Mouse (Mus musculus): ENCODE results near the gene Emx2. TPM values are rescaled to one million over a fixed set of nuclear protein-coding genes. Genes with fewer than 3 reads are reported as not detected.

The Emx2 gene
- 2.8 and 4.8 TPM in 2 replicates for polyA plus RNA-seq (2016; fragmentation: Nextera tagmentation; extraction: Ambion mirVana)

DNA sequence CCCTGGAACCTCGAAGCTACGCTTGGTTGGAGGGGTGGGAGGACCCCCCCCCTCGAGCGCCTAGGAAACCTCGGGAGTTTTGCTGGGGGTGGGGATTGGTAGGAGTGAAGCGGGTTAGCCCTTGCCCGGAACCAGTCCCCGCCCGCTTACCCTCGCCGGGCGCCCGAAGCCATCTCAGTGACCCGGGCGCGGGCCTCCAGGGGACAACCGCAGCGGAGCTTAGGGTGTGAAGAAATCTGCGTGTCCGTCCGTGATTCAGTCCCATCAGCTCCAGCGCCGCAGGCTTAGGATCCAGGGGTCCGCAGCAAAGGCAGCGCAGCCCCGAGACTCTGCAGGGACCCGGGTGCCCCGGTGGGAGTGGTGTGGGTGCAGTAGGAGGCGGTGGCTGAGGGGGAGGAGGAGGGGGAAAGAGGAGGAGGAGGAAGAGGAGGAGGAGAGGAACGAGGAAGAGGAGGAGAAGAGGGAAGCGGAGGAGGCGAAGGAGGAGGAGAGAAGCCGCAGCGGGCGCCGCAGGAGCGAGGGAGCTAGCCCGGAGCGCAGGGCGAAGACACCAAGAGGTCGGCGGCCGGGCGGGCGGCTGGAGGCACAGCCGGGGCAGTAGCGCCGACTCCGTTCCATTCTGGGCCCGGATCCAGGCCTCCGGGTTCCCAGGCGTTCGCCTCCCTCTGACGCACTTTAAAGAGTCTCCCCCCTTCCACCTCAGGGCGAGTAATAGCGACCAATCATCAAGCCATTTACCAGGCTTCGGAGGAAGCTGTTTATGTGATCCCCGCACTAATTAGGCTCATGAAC is at the start of gene Emx2:
TSS of gene Emx2 (plus strand) at position 422 of the 792 bp plus-strand sequence.
- Histone ChIP-seq H3K4me3 (peak within 1 kb of the TSS; percentile 35), H3K4me1 (peaks cover 15% of the 10 kb centered on the region), H3K27ac (peak within 1 kb of the TSS; percentile 48), H3K4me2 (replicated peaks) (peak within 1 kb of the TSS; percentile 52), H3K36me3 (no peaks in the 10 kb centered on the region), H3K9ac (peak within 1 kb of the TSS; percentile 41), H3K27me3 (peaks cover 89% of the 10 kb centered on the region), H3K9me3 (replicated peaks) (no peaks in the 10 kb centered on the region)
- 1% methylated on average over 57 of the region's 58 CpGs for WGBS
- ATAC-seq (ENCODE audit: low FRiP score): peak; percentile 57

DNA sequence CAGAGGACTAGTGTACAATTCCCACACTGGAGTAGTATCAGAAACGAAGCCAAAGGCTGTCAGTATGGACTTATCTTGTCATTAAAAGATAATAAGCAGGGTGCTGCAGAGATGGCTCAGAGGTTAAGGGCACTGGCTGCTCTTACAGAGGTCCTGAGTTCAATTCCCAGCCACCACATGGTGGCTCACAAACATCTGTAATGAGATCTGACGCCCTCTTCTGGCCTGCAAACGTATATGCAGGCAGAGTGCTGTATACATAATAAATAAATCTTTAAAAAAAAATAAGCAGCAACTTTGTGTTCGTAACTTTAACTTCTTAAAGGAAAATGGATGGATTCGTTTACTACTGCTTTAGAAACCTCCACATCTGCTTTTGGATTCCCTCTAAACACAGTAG is 44.0 kb upstream of the Emx2 start:
- H3K36me3 ChIP-seq: no peaks in the 10 kb centered on the region
- no peak overlapping the region for H3K4me2 ChIP-seq (replicated peaks)
- ATAC-seq (ENCODE audit: low FRiP score): no peak
- H3K27ac ChIP-seq: no peak overlapping the region
- H3K27me3 ChIP-seq: 0 out of 2 replicates have a peak, but pooled peaks cover 5% of the 10 kb centered on the region
- no peak overlapping the region for H3K4me3 ChIP-seq
- 58% methylated on average over 5 of the region's 5 CpGs for WGBS
- no peak overlapping the region for H3K9ac ChIP-seq
- H3K9me3 ChIP-seq (replicated peaks): no peaks in the 10 kb centered on the region
- H3K4me1 ChIP-seq: no peaks in the 10 kb centered on the region

GRCm38 (mm10) chr19:59418024-59418423 is 40.1 kb upstream of the Emx2 start:
- ATAC-seq (ENCODE audit: low FRiP score): peak; percentile 43; the same call in 1 of the 2 replicates
- H3K4me1 ChIP-seq: no peaks in the 10 kb centered on the region
- H3K9ac ChIP-seq: no peak overlapping the region
- no peaks in the 10 kb centered on the region for H3K9me3 ChIP-seq (replicated peaks)
- H3K4me3 ChIP-seq: no peak overlapping the region
- H3K36me3 ChIP-seq: no peaks in the 10 kb centered on the region
- H3K4me2 ChIP-seq (replicated peaks): no peak overlapping the region; the same call in 1 of the 2 replicates
- H3K27me3 ChIP-seq: 0 out of 2 replicates have a peak, but pooled peaks cover 2% of the 10 kb centered on the region
- no peak overlapping the region for H3K27ac ChIP-seq
- 2% methylated on average over 15 of the region's 15 CpGs for WGBS

DNA sequence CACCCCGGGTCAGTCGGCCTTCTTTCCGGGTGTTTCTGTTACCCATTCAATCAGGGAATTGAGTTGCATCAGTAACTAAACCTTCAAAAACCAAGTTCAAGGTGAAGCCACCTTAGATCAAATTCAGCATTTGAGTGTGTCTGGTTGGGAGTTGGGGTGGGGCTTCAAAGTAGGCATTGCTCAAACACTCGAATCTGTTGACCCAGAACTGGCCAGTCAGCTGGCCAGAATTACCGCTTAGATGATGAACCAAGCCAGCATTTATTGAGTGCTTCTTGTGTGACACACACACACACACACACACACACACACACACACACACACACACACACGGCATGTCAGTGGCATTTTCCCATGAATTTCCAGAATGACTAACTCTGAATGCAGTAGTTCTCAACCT is 39.5 kb upstream of the Emx2 start:
- Histone ChIP-seq H3K9me3 (replicated peaks) (no peaks in the 10 kb centered on the region), H3K4me2 (replicated peaks) (no peak overlapping the region), H3K9ac (no peak overlapping the region), H3K27me3 (0 out of 2 replicates have a peak, but pooled peaks cover 2% of the 10 kb centered on the region), H3K4me3 (no peak overlapping the region), H3K36me3 (no peaks in the 10 kb centered on the region), H3K27ac (no peak overlapping the region), H3K4me1 (no peaks in the 10 kb centered on the region; the same call in 1 of the 2 replicates)
- WGBS: 70% methylated on average over 6 of the region's 6 CpGs
- no peak for ATAC-seq (ENCODE audit: low FRiP score)

DNA sequence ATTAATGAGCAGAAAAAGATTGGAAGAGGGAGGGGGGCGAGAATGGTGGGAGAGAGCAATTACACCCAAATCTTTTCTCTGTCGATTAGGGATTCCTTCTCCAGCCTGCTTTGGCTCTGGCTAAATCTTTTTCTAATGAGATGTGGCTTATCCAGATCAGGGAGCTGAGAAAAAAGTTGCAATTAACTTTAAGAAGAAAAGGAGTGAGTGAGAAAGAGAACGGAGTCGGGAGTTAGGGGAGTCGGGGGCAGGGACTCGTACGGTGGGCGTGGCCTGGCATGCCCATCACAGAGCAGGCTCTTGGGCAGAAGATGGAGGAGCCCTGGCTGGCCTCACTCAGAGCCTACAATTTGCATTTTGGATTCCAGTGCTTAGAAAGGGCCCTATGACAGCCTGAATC is 35.8 kb upstream of the Emx2 start:
- Histone ChIP-seq H3K27ac (no peak overlapping the region), H3K4me3 (peak overlapping the region; percentile 19; the same call in 1 of the 2 replicates)

GRCm38 (mm10) chr19:59423685-59424084 is 34.5 kb upstream of the Emx2 start:
- Histone ChIP-seq H3K4me3 (no peak overlapping the region), H3K9me3 (replicated peaks) (no peaks in the 10 kb centered on the region; the same call in 1 of the 2 replicates), H3K36me3 (no peaks in the 10 kb centered on the region), H3K4me2 (replicated peaks) (no peak overlapping the region), H3K27ac (no peak overlapping the region), H3K9ac (no peak overlapping the region), H3K27me3 (0 out of 2 replicates have a peak, but pooled peaks cover 2% of the 10 kb centered on the region), H3K4me1 (no peaks in the 10 kb centered on the region; the same call in 1 of the 2 replicates)
- ATAC-seq (ENCODE audit: low FRiP score): no peak
- WGBS: 53% methylated on average over 6 of the region's 6 CpGs

More for the DNA sequence above, 35.8 kb upstream of the Emx2 start:
- 9% methylated on average over 8 of the region's 8 CpGs for WGBS
- H3K27me3 ChIP-seq: 0 out of 2 replicates have a peak, but pooled peaks cover 2% of the 10 kb centered on the region
- no peaks in the 10 kb centered on the region; the same call in 1 of the 2 replicates for H3K4me1 ChIP-seq
- no peak overlapping the region for H3K9ac ChIP-seq
- peak overlapping the region; percentile 37 for H3K4me2 ChIP-seq (replicated peaks)
- ATAC-seq (ENCODE audit: low FRiP score): no peak; the same call in 1 of the 2 replicates
- H3K36me3 ChIP-seq: no peaks in the 10 kb centered on the region
- no peaks in the 10 kb centered on the region for H3K9me3 ChIP-seq (replicated peaks)

DNA sequence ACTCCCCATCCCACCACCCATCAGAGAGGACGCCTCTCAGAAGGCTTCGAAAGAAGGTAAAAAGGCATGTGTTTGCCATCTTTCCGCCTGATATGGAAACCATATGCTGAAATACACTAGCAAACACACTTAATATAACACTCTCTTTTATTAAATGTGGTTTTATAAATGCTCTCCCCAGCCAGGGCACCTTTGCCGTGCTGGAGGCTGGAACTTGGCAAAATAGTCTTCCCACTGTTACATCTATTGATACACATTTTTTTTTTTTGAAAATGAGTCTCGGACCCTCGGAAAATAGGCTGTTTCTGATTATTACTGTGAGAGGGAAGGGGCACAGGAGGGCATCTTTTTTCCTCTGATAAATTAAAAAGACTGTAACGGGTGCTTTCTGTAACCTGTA is 33.2 kb upstream of the Emx2 start:
- WGBS: 73% methylated on average over 7 of the region's 7 CpGs
- no peak overlapping the region for H3K27ac ChIP-seq
- no peak for ATAC-seq (ENCODE audit: low FRiP score)

DNA sequence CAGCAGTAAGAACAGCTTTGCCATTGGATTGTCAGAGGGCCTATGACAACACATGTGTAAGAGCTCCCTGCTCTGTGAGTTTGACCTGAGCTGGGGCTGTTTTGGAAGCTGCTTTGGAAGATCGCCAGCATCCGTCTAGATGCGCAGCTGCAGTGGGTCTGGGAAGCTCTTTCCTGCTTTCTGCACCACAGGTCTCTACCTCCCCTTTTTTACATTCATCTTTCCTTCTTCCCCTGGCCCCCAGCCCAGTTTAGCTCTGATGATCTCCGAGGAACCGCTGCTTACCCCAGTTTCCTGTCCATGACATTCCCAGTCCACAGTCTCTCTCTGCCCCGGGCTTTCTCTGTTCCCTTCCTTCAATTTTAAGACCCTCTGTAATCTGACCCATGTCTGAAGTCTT is 25.9 kb upstream of the Emx2 start:
- no peak overlapping the region for H3K27ac ChIP-seq
- H3K4me3 ChIP-seq: no peak overlapping the region
- H3K4me2 ChIP-seq (replicated peaks): no peak overlapping the region
- no peaks in the 10 kb centered on the region; the same call in 1 of the 2 replicates for H3K9me3 ChIP-seq (replicated peaks)
- H3K36me3 ChIP-seq: no peaks in the 10 kb centered on the region
- no peak for ATAC-seq (ENCODE audit: low FRiP score)
- 0 out of 2 replicates have a peak, but pooled peaks cover 6% of the 10 kb centered on the region for H3K4me1 ChIP-seq
- H3K27me3 ChIP-seq: peaks cover 8% of the 10 kb centered on the region; the same call in 1 of the 2 replicates
- no peak overlapping the region for H3K9ac ChIP-seq
- WGBS: 62% methylated on average over 6 of the region's 6 CpGs

More for the DNA sequence above, 33.2 kb upstream of the Emx2 start:
- Histone ChIP-seq H3K4me1 (no peaks in the 10 kb centered on the region; the same call in 1 of the 2 replicates), H3K36me3 (no peaks in the 10 kb centered on the region), H3K4me2 (replicated peaks) (no peak overlapping the region), H3K4me3 (no peak overlapping the region), H3K9ac (no peak overlapping the region), H3K9me3 (replicated peaks) (no peaks in the 10 kb centered on the region; the same call in 1 of the 2 replicates), H3K27me3 (0 out of 2 replicates have a peak, but pooled peaks cover 2% of the 10 kb centered on the region)

GRCm38 (mm10) chr19:59450561-59451135 is 7.5 kb upstream of the Emx2 start:
- no peak for ATAC-seq (ENCODE audit: low FRiP score)
- H3K4me3 ChIP-seq: no peak overlapping the region

DNA sequence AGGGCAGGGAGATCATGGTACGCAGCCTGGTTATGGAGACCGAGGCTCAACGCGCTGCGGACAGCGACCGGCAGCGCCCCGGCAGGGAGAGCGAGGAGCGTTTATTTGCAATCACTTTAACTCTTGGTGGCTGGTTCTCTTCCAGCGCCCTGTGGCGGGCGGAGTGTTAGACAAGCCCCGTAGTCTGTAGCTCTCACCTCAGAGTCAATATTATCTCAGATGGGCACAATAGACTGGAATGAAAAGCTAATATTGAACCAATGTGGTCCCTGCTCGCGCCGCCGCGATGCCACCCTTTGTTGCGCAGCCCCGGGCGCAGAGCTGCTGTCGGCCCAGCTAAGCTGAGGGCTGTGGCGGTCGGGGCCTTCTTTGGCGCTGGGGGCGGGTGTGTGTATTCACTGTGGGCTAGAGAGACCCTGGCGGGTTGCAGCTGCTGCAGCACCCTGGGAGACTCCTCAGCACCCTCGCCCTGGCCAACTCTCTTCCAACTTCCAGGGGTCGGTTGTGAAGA is 6.7 kb upstream of the Emx2 start:
- H3K27me3 ChIP-seq: peaks cover 96% of the 10 kb centered on the region
- peak overlapping the region; percentile 14 for H3K4me3 ChIP-seq
- no peaks in the 10 kb centered on the region for H3K36me3 ChIP-seq
- H3K9me3 ChIP-seq (replicated peaks): no peaks in the 10 kb centered on the region
- ATAC-seq (ENCODE audit: low FRiP score): no peak
- H3K4me2 ChIP-seq (replicated peaks): peak overlapping the region; percentile 32
- whole genome bisulfite sequencing: under 1% methylated on average over 31 of the region's 31 CpGs
- H3K27ac ChIP-seq: no peak overlapping the region
- H3K9ac ChIP-seq: no peak overlapping the region
- H3K4me1 ChIP-seq: peaks cover 6% of the 10 kb centered on the region; the same call in 1 of the 2 replicates

More at GRCm38 (mm10) chr19:59450561-59451135, 7.5 kb upstream of the Emx2 start:
- H3K9ac ChIP-seq: no peak overlapping the region
- H3K4me1 ChIP-seq: peaks cover 6% of the 10 kb centered on the region; the same call in 1 of the 2 replicates
- H3K9me3 ChIP-seq (replicated peaks): no peaks in the 10 kb centered on the region
- H3K27ac ChIP-seq: no peak overlapping the region
- WGBS: 4% methylated on average over 14 of the region's 14 CpGs
- no peaks in the 10 kb centered on the region for H3K36me3 ChIP-seq
- no peak overlapping the region; the same call in 1 of the 2 replicates for H3K4me2 ChIP-seq (replicated peaks)
- peaks cover 87% of the 10 kb centered on the region for H3K27me3 ChIP-seq

DNA sequence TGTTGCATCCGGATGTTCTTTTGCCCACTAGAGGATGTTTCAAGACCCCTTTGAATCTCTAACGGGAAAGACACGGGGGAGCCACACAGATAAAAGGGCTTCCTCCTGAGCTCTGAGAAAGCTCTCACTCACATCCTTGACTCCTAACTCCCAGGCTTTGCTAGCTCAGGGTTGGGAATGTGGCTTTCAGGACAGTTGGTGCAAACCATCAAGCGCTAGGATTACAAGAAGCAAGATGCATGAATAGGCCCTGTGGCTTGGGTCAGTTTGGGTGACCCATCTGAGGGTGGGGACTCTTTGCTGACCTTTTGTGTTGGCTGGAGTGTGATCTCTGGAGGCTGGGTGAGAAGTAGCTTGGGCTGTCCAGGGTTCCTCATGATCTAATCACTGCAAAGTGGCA is 5.9 kb upstream of the Emx2 start:
- ATAC-seq (ENCODE audit: low FRiP score): no peak
- H3K4me1 ChIP-seq: peaks cover 6% of the 10 kb centered on the region; the same call in 1 of the 2 replicates
- no peaks in the 10 kb centered on the region for H3K36me3 ChIP-seq
- WGBS: 3% methylated on average over 4 of the region's 4 CpGs
- no peak overlapping the region for H3K4me3 ChIP-seq
- no peaks in the 10 kb centered on the region for H3K9me3 ChIP-seq (replicated peaks)
- no peak overlapping the region for H3K27ac ChIP-seq
- no peak overlapping the region for H3K4me2 ChIP-seq (replicated peaks)
- H3K27me3 ChIP-seq: peaks cover 96% of the 10 kb centered on the region
- H3K9ac ChIP-seq: no peak overlapping the region

DNA sequence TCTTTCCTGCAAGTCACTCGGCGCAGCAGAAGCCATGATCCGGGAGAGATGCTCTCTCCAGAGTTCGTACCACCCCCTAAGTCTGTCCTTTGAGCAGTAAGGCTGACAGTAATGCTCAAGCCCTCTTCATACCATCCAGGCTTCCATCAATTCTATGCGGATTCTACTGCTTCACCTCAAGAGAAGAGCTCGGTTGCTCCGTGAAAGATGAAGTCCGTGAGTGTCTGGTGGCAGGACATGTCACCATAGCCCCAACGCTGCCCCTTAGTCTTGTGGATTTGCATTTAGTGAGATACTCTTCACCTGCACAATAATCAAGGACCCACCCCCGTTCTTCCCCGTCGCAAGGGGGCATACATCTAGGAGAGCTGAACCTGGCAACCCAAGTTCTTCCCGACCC is 4.6 kb upstream of the Emx2 start:
- H3K9ac ChIP-seq: no peak overlapping the region
- peaks cover 96% of the 10 kb centered on the region for H3K27me3 ChIP-seq
- WGBS: 7% methylated on average over 13 of the region's 13 CpGs
- H3K4me3 ChIP-seq: no peak overlapping the region
- H3K27ac ChIP-seq: no peak overlapping the region
- no peaks in the 10 kb centered on the region for H3K9me3 ChIP-seq (replicated peaks)
- H3K4me1 ChIP-seq: peaks cover 14% of the 10 kb centered on the region
- no peak for ATAC-seq (ENCODE audit: low FRiP score)
- H3K36me3 ChIP-seq: no peaks in the 10 kb centered on the region
- H3K4me2 ChIP-seq (replicated peaks): no peak overlapping the region

Measured in hindbrain, embryonic 12.5 days (tissue).